Mouse (Mus musculus) urinary bladder, postnatal 10 days (tissue): ENCODE measurements around the gene Exoc2.

ENCODE experiments used
- DNase-seq: peaks from one replicate; pipeline ENCODE4 v3.0.0; 2022; ENCODE audit warnings: low spot score

The Exoc2 gene

DNA sequence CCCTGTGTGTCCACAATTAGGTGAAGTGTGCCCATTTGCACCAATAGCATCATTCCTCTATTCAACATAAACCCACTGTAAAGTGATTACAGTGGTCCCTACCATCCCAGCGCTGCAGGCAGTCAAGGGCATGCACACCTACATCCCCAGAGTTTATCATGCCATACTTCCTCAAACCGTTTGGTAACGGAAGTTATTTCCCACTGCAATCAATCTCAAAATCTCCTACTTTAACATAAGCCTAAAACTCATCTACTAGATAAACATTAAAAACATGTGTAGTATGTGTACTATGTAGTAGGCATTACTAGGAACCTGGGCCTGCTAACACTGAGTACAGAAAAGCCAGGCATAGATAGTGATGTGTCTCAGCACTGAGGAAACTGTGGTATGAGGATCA, 2.8 kb downstream of the Exoc2 start:
- DNase-seq, result no peak

DNA sequence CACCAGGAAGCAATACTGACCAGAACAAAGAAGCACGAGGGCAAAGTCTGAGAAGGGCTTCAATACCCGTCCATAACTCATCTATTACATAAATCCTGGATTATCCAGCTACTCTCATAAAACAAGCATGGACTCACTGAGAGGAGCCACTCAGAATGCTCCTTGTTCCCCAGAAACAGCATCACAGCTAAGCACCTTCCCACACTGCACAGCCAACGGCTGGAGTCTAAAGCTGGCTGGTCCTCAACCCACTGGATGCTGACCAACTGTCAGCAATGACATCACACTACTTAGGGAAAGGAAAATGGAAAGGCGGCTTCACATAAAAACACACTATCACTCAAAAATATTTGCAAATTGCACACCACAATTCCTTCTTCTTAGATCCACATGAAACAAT, 5.6 kb downstream of the Exoc2 start:
- no peak for DNase-seq

DNA sequence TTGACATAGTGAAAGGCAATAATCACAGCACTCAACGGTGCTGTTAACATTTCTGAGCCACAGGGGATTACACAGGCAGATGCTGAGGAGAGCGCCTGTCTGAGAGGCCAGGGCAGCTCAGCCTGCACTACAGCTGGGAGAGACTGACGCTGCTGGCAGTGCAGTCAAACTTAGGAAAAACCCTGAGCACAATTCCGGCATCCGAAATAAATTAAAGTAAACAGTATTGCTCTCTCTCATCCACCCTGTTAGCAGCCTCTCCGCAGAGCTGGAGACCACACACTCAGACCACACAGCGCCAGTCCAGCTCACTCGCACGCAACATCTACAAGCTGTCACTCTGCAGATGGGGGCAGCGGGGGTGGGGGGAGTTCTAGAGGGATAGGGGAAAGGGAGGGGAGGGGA, 7.4 kb downstream of the Exoc2 start:
- no peak for DNase-seq

DNA sequence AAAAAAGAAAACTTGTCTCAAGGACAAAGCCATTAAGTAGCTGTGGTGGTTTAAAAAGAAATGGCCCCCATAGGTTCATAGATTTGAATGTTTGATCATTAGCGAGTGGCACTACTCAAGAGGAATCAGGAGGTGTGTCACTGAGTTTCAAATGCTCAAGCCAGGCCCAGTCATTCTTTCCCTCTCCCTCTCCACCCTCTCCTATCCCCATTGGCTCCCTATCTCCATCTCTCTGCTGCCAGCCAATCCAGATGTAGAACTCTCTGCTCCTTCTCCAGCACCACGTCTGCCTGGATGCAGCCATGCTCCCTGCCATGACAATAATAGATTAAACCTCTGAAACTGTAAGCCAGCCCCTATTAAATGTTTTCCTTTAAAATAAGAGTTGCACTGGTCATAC, 12.0 kb downstream of the Exoc2 start:
- no peak for DNase-seq

DNA sequence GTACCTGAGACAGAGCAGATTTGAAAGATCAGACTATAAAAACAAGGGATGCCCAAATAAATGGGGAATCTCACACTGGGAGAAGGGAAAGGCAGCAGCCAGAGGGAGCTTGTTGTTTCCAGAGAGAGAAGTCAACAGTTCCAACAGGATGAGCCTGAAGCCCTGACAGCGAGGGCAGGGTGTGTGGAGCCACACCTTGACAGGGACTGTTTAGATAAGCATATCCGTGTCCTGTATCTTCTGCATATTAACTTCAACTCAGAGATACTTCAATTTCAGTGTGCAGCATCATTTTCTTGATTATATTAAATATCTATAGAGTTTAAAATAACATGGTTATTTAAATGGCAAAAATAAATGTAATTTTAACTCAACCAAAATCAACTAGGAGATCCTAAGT, 13.2 kb downstream of the Exoc2 start:
- no peak for DNase-seq

DNA sequence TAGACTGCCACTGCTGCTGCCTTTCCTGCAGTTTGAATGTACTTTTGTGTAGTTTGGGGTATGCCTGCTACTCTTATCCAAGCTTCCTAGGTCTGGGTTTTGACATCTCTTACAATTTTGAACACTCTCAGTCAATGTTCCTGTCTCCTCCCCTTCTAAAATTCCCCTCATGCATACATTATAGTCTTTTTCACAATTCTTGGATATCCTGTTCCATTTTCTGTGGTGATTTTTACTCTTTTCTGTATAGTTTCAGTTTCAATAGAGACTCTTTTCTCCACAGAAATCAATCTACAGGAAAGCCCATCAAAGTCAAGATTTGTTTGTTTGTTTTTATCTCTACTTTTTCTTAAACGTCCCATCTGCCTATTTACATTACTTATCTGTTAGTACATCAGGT, 20.3 kb downstream of the Exoc2 start:
- DNase-seq, result no peak

DNA sequence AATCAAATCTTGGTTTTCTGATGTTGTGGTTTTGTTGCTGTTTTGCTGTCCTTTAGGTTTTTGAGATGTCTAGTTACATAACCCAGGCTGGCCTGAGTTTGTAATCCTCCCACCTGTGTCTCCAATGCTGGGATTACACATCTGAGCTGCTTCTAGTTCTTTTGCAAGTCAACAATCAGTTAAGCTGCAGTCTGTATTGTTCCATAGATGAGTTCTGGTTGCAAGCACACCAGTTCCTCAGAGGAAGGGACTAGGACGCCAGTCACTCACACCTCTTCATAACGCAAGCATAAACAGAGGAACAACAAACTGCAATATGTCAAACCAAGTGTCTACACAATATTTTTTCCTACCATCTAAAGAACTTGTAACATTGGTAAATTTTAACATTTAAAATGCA, 21.8 kb downstream of the Exoc2 start:
- DNase-seq, result no peak

DNA sequence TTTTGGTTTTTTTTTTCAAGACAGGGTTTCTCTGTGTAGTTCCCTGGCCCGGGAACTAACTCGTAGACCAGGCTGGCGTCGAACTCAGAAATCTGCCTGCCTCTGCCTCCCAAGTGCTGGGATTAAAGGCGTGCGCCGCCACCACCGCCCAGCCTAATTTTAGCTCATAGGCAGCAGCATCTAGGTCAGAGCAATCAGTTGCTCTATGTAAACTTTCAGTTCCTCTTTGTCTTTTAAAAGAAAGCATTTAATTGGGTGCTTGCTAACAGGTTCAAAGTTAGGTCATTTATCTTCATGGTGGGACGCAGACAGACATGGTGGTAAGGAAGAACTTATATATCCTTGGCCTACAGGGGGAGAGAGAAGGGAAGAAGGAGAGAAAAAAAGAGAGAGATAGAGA, 24.7 kb downstream of the Exoc2 start:
- DNase-seq, result no peak

DNA sequence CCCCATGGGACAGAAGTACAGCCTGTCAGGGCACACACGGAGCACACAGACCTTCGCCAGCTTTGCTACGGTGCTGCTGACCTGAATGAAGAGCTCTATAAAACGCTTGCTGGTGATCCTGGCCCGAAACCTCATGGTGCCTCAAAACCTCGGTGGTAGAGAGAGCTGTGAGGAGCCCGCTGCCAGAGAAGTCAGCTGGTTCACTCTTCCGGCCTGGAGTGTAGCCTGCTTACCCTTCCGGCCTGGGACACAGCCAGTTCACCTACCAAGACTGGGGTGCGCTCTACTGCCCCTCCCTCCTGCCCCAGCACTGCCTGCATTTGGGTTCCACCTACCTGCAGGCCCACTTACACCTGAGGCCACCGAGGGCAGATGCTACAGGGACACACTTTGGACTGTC, 26.4 kb downstream of the Exoc2 start, which contains the start of gene Hus1b:
TSS of gene Hus1b (minus strand) at position 220 of the 400 bp plus-strand sequence.
- no peak for DNase-seq

DNA sequence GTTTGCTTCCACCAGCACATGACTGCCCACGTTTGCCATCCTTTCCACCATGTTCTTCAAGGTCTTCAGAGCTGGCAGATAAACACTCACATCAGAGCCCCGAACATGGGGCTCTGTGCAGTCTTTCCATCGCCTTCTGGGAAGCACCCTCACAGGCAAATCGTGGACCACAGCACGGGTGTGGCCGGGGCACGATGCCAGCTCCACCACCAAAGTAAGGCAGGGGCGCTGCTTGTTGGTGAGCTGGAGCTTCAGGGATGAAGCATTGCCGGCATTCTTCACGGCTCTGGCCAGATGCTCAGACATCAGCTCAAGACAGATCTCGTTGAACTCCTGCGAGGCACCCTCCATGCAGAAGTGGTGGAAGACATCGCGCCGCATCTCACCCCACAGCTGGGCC, 26.8 kb downstream of the Exoc2 start:
- DNase-seq, result no peak

DNA sequence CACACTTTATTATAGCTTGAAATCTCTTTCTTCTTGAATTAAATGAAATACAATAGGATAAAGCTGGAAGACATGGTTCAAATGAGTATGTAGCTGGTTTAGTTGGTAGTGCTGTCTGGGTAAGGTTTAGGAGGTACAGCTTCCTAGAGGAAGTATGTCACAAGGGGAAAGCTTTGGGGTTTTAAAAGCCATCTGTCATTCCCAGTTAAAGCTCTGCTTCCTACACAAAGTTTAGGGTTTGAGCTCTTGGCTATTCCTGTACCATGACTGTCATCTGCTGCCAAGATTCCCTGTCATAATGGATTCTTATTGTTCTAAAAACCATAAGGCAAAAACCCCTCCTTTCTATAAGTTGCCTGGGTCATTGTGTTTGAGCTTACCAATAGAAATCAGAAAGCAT, 28.1 kb downstream of the Exoc2 start:
- no peak for DNase-seq

DNA sequence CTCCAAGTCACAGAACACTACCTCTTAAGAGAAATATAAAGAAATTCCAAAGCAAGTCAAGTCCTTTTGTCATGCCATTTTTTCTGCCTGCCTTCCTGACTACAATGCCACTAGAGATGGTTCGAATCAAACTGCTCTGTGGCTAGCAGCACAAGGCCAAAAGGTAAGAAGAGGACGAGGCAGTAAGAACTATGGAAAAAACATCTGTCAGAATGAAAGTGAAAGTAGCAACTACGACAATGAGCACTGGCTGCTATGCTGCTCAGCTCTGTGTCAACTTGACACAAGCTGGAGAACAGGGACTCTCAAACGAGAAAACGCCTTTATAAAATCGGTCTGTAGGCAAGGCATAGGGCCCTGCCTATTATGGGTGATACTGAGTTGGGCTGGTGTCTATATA, 40.9 kb downstream of the Exoc2 start:
- no peak for DNase-seq

DNA sequence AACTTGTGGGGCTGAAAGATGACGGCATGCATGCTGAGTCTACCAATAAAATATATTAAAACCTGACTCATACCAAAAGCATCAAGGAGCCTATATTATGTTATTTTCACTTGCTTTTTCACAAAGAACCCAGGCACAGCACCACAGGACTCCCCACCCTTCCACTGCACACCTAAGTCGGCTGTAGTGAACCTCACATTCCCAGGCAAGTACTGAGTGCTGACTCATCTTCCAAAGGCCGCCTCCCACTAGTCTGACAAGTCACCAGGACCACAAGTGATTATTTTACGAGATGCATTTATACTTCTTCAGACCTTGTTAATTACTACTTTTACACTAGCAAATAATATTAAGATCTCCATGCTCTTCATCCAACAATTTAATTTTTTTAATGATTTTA, 42.3 kb downstream of the Exoc2 start:
- no peak for DNase-seq

DNA sequence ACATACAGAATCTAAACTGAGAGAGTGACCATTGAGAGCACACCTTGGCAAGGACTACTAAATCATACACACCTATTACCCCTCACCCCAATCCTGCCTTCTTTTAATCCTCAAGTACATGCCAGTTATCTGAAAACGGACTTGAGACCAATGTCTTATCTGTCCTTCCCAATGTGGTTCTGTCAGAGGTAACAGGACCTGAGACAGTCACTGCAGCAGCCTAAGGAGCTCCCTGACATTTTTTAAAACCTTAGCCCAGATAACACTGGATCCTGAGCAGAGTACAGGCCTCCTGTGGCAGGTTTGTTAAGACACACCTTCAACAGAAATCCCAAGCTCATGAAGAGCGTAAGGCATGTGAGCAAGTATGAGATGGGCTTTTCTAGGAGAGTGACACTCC, 44.8 kb downstream of the Exoc2 start:
- DNase-seq, result no peak

DNA sequence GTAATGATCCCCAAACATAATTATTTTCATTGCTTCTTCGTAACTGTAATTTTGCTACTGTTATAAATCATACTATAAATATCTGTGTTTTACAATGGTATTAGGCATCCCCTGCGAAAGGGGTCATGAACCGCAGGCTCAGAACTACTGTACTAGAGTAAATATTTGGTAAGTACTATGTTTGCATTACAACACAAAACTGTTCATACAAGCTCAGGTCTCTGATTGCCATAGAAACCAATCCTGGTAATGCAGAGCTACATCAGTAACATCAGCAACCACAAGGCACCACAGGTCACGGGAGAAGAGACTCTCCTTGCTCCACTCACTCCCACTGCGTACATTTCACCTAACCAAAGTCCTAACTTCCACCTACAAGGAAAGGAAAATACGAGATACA, 49.6 kb downstream of the Exoc2 start:
- no peak for DNase-seq

DNA sequence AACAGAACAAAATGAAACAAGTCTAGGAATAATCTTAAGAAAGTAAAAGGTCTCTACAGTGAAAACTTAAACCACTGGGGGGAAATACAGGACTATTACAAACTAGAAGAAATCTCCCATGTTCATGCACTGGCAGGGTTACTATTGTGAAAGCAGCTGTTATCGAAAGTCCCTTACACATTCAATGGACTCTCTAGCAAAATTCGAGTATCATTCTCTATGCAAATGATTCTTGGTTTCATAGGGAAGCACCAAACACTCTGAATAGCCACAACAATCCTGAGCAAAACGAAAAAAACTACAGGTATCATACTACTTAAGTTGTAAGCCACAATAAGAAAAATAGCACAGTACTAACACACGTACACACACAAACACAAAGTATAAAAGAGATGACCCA, 52.0 kb downstream of the Exoc2 start:
- no peak for DNase-seq

DNA sequence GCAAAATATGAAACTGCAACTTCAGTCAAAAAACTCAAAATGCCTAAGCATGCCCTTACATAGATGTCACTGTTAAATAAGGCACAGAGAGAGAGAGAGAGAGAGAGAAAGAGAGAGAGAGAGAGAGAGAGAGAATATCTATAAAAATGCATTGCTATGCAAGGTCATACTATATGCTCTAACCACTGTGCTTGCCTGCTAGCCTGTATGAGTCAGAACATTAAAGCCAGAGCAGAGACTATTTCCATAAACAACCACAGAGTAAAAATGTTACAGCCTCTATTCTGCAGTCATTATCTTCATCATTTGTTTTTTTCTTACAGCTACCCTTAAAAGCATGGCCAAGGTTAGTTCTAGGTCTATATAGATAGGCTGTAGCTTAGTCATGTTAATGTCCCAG, 60.1 kb downstream of the Exoc2 start:
- no peak for DNase-seq

DNA sequence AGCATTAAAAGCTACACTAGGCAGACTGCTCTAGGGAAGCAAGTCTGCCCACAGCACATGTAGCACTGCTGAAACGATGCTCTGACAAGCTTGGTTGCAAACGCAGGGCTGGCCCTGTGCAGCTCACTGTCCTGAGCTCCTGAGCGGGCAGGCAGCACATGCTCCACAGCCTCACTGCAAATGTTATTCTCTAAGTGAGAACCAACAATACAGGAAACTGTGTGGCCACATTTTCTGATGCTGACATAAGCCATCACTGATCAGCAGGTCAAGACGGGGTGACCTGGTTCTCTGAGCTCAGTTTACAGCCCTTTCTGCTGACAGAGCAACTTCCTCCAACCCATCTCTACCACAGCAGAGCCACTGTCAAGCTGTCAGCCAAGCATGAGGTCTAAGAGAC, 60.9 kb downstream of the Exoc2 start:
- no peak for DNase-seq

DNA sequence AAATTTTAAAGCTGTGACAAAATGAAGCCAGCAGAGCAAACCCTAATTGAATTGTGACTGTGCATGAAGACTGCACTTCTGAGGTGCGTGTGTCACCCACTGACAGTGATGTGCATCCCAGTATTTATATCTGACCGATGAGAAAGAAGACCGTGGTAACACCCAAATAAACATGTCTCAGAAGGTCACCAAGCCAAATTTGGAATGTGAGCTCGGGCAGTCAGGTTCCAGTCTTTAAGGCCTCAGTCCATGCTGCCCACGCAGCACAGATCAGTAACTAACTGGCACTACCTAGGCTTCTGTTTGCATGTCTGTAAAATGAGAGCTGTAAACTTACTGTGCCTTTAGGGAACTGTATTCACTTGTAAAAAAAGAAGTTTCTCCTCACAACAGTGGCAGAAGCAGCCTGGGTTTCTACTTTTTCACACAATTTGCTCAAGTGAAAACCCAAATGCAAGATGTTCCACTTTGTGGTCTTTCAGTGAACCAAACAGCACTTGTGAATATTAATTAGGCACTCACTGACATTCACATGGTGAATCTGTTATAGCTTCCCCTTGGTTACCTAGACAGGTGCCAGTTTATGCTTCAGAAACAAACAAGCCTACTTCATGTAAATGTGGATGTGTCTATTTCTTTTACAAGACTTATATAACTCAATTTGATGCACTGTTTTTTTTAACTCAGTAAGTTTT, 61.8 kb downstream of the Exoc2 start:
- DNase-seq, result no peak

DNA sequence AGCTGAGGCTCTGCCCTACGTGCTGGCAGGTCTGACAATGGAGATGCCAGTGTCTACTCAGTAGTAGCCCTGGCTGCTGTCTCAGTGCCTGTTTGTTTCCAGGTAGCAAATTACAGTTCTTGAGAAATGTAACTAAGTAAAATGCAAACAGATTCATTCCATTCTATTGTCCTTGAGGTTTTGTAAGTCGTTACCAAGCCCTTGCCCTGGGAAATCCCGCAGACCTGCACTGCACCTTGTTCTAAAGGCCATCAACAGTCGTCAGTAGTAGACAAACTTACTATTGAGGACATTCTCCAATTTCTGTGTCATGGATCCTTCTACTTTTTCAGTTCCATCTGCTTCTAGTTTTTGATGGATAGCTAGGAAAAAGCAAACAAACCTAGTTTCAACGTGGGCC, 63.0 kb downstream of the Exoc2 start:
- no peak for DNase-seq

DNA sequence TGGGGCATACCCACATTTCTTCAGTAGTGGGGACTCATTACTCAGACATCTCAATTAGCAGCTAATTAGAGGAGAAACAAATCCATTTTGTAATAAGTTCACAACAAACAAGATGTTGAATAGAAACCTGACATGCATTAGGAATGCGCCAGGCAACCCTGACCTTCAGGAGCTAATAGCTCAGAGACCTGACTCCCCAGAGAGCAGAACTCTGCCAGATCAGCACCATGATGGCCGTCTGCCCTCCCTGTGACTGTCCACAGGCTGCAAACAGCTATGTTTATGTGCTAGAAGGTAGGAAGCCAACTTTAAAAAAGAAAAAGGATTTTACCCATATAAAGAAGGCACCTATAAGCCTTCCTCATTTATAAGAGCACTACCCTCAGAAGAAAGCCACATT, 71.6 kb downstream of the Exoc2 start:
- no peak for DNase-seq

DNA sequence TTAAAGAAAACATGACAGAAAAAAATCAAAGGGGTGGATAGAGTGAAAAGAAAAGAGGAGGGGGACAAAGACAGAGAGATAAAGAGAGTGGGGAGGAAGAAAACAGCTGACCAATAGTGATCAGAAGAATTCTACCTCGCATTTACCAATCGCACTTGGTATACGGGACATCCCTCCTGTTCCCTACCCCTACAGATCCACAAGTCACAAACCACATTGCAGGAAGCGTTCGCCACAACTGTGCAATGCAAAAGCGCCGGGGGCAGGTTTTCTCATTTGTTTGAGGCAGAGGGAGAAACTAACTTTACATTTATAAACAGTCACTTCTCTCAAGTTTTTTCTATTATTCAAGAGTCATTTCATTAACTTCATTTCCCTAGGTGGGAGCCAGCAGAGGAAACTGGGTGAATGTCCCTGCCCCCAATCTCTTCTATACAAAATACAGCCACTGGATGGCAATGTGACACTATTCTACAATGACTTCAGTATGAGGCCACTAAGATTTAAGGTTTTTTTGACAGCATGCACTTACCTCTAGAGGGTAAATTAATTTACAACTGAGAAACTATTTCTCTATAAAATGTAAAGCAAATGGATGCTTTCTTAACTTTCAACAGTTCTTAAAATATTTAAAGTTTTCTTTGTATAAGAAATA, 72.4 kb downstream of the Exoc2 start:
- no peak for DNase-seq

DNA sequence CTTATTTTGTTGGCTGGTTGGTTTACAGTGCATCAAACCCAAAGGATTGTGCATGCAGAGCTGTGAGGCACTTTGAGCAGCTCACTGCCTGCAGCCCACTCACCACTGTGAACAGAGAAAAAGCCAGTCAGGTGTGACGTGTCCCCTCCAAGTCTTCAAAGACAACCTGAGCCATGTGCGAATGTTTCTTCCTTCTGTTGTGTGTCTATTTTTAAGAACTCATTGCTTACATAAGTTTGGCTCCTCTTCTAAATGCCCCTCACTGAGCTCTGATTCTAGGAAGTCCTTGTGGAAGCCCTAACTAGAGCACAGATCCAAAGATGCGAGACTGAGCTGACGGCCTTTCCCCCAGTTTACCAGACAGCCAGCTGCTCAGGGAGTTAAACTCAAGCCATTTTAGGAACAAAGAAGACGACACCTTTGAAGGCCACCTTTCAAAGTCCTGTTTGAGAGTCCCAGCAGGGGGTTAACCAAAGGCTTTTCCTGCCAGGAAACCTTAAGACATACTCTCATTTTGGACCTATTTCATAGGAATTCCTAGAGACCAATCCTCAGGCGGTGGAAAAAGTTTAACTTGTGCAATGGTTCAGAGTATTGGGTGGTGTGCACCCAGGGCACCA, 79.8 kb downstream of the Exoc2 start:
- no peak for DNase-seq

DNA sequence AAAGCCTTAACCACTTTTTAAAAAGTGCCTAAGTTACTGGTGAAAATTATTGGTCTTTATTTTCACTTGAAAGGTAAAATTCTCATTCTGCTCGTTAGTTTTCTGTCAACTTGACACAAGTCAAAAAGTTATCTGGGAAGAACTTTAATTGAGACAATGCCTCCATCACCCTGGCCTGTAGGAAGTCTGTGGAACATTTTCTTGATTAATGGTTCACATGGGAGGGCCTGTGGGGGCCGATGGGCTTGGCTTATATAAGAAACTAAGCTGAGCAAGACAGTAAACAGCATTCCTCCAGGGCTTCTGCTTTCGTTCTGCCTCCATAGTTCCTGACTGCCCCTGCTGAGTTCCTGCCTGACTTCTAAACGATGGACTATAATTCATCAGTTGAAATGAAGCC, 81.6 kb downstream of the Exoc2 start:
- no peak for DNase-seq
